Mouse (Mus musculus): ENCODE data around the gene Fcrlb.

Fcrlb gene

GRCm38 (mm10) chr1:170868107-170868904 lies 44.4 kb downstream of the Fcrlb start:
- peak; percentile 17 to 28 for DNase-seq (ENCODE audit: low spot score in 2 of 2)

GRCm38 (mm10) chr1:170867691-170868105 lies 45.0 kb downstream of the Fcrlb start, which contains the start of gene Atf6:
Gene Atf6 (minus strand): TSS chr1:170867771.
- DNase-seq (ENCODE audit: low spot score in 2 of 2), result peak; percentile 84 to 85

DNA sequence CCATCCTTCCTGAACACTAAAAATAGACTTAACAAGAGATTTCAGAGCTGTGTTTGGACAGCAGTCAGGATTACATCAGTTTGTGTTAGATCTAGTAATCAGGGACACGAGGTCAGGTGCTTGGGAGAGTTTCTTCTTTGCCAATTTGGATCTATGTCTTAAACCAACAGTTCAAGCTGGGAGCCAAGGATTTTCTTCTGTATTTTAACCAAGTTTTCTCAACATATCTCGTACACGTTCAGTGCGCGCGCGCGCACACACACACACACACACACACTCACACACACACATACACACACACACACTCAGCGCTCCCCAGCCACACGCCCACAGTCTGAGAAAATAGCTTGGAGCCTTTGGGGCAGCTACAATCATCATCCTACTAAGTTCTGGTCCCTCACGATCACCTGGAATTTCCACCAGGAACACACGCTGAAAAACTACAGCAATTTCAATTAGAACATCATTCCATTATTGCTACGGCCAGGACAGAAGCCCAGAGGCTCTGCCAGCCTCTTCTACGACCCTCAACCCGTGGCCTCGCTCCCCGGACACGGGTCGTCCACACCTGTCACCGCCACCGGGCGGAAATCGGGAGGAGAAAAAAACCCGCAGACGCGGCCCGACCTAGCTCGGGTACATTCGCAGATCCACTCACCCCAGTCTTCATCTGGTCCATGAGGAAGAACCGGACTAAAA lies 45.6 kb downstream of the Fcrlb start:
- DNase-seq (ENCODE audit: low spot score in 2 of 2), result no peak

DNA sequence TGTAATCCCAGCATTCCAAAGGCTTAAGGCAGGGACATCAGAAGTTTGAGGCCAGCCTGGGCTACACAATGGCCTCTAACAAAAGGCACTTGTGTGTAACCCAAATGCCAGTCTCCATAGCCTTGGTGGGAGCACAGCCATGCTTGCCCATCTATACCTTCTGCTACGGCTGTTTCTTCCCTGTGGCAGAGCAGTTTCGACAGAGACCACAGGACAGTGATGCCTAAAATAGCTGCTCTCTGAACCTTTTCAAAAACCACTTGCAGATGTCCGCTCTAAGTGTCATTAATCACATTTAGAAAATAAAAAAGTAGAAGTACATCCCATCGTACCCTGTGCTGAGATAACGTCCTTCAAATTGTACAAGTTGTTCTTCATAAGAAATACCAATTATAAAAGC lies 47.3 kb downstream of the Fcrlb start:
- no peak for DNase-seq (ENCODE audit: low spot score in 2 of 2)

DNA sequence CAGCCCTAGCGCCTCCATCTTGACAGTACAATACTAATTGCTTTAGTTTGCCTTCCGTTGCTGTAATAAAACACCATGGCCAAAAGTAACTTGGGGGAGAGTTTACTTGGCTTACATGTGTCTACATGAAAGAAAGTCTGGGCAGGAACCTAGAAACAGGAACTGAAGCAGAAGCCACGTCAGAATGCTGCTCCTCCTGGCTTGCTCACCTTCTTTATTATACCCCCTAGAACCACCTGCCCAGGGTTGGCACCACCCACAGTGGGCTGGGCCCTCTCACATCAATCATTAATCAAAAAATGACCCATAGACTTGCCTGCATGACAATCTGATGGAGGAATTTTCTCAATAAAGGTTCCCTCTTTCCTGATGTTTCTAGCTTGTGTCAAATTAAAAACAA lies 48.0 kb downstream of the Fcrlb start:
- no peak for DNase-seq (ENCODE audit: low spot score in 2 of 2)

GRCm38 (mm10) chr1:170864234-170864633 lies 48.5 kb downstream of the Fcrlb start:
- DNase-seq (ENCODE audit: low spot score in 2 of 2), result no peak

DNA sequence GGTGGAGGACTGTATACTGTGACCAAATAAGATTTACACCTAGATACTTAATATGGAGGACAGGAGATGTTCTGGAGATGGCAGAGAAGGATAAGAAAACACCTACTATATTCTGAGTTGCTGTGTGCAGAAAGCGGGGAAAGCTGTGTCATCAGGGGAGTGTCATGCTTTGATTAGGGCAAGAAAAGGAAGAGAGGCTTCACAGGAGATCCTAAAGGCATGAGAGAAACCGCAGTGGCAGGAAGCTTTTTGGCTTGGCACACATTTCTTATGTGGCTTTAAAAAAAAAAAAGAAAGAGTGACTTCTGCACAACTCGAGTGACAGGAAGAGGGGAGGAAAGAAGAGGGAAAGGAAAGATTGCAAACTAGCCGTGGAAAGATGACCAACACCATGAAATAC lies 49.7 kb downstream of the Fcrlb start:
- DNase-seq (ENCODE audit: low spot score in 2 of 2), result peak in 1 of 2 experiments; percentile 23

DNA sequence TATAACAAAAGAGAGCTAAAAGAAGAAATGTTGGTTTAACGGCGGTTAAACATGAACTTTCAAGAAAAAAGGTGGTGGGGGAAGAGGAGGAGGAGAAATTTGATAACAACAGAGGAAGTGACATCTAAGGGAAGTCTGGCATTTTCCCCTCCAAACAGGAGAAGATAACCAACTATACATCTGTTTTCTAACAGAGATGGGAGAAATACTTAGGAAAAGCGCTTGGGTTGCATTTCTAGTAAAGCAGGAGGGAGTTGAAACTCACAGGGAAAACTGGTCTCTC lies 50.4 kb downstream of the Fcrlb start:
- DNase-seq (ENCODE audit: low spot score in 2 of 2), result no peak

- no peak for DNase-seq (ENCODE audit: low spot score in 2 of 2)
These were observed 50.9 kb downstream of the Fcrlb start for GRCm38 (mm10) chr1:170861671-170862434.

DNA sequence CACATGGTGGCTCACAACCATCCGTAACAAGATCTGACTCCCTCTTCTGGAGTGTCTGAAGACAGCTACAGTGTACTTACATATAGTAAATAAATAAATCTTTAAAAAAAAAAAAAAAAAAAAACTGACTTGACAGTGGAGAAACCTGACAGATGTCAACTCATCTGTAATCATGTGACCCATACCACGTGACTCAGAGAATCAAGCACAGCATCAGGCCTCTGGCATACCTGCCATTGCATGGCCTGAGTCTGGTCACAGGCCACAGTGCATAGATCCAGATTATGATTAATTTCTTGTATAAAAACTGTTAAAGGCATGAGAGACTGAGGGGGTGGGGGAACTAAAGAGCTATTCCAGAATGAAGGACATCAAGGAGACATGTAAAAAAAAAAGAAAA lies 53.9 kb downstream of the Fcrlb start:
- no peak for DNase-seq (ENCODE audit: low spot score in 2 of 2)

DNA sequence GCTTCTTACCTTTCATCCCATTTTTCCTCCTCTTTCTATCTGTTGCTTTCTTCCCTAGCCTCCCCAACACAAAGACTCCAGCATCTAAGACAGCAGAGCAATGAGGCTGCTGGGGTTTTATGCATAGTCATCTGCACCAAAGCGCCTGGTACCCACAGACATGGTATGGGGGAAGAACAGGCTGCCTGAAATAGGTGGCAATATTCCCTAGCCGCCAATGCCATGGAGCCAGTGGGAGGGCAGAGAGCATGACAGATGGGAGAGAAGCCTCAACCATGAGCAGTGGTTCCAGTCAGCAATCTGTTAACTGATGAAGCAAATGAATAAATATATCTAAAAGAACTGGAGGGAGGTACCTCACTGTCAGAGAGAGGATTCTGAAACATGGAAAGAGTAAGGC lies 55.4 kb downstream of the Fcrlb start:
- DNase-seq (ENCODE audit: low spot score in 2 of 2), result no peak
